Mouse (Mus musculus) layer of hippocampus, adult 2 months (tissue): ENCODE data around the gene 1110059E24Rik. TPM values are rescaled to one million over a fixed set of nuclear protein-coding genes. Genes with fewer than 3 reads are reported as not detected.

Source experiments
- DNase-seq, 2 experiments: peaks; one replicate each; pipeline ENCODE4 v3.0.0; 2022; ENCODE audit warnings: low spot score in 2 of 2
- H3K27ac ChIP-seq: fragments of 200-600 bp; 2 replicates; pipeline ENCODE4 v1.8.1; 2022
- H3K4me3 ChIP-seq: fragments of 200-600 bp; 2 replicates; pipeline ENCODE4 v1.8.1; 2022; ENCODE audit warnings: mild to moderate bottlenecking
- CTCF ChIP-seq: fragments of 200-600 bp; conservative IDR thresholded peaks from 2 replicates; pipeline ENCODE4 v1.8.1; 2022; ENCODE audit warnings: antibody characterized with exemption, mild to moderate bottlenecking, moderate library complexity
- total RNA-seq, 2 experiments: library from RNA; stranded (reverse); gene quantifications; 2 replicates each; pipeline ENCODE4 v1.2.3; 2021

1110059E24Rik gene
- total RNA-seq, 2 experiments from 2014 or later, result 25.0 to 28.2 TPM

DNA sequence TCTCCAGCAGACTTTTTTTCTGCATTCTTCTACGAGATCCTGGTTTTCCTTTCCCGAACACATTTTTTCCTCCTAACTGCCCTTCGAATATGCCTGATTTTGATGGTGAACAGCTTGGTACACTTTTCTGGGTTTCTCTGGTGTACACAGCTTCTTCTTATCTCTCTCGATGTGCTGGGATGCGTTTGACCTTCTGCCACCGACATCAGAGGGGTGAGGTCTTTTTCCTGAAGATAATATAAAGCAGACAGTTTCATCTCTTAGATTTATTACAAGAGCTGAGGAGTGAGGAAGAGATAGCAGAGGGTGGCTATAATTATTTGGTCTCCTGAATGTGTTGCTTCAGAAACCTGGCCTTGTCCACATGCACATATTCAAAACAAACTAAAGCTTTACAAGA, 71.4 kb downstream of the 1110059E24Rik start:
- no peak for TF ChIP-seq CTCF
- no peak for DNase-seq
- H3K4me3 ChIP-seq, result no peak overlapping the region
- H3K27ac ChIP-seq, result no peak overlapping the region

DNA sequence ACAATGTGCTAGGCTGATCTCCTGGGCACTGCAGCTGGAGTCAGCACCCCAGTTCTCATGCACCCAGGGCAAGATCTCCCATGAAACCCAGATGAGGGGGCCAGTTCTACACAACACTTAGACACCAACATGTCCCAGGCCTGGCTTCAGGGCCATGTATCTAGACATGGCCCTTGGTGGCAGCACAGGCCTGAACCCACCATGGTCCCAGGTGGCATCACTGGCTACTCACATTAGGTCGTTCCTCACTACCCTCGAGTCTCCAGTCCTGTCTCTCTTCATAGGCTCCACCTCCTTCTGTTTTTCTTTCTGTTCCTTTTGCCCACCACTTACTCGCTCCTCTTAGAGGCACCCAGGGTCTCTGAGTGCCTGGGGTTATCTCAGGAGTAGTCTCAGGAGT, 72.9 kb downstream of the 1110059E24Rik start:
- H3K27ac ChIP-seq, result no peak overlapping the region
- no peak overlapping the region for H3K4me3 ChIP-seq
- no peak for DNase-seq
- TF ChIP-seq CTCF, result no peak

GRCm38 (mm10) chr19:21577443-21577842, 75.3 kb downstream of the 1110059E24Rik start:
- TF ChIP-seq CTCF, result no peak
- no peak for DNase-seq
- H3K27ac ChIP-seq, result no peak overlapping the region
- H3K4me3 ChIP-seq, result no peak overlapping the region

DNA sequence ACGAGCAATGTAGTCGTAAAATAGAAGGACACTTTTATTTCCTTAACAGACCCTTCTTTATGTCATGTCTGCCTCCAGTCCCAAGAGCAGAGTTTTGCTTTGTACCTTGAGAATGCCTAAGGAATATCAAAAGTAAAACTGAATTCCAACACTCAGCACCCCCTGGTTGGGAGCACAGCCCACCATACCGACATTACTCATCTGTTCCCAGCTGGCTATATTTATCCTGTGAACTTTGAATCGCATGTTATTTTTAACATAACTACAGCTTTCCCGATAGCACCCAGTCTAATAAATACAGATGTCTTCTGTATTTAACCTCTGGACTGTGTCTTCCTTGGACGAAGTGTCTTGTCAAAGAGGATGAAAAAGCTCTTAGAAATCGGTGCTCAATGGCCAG, 80.8 kb downstream of the 1110059E24Rik start:
- TF ChIP-seq CTCF, result no peak

GRCm38 (mm10) chr19:21571223-21571980, 81.4 kb downstream of the 1110059E24Rik start:
- TF ChIP-seq CTCF, result peak; percentile 89
- H3K27ac ChIP-seq, result no peak overlapping the region
- H3K4me3 ChIP-seq, result no peak overlapping the region
- peak; percentile 80 to 85 for DNase-seq

More for the DNA sequence above, 80.8 kb downstream of the 1110059E24Rik start:
- no peak overlapping the region for H3K4me3 ChIP-seq
- no peak for DNase-seq
- H3K27ac ChIP-seq, result no peak overlapping the region

- Histone ChIP-seq H3K4me3 (no peak overlapping the region), H3K27ac (no peak overlapping the region)
- TF ChIP-seq CTCF, result no peak
- no peak for DNase-seq
These were observed 82.0 kb downstream of the 1110059E24Rik start for GRCm38 (mm10) chr19:21570778-21571177.

GRCm38 (mm10) chr19:21568528-21569185, 84.1 kb downstream of the 1110059E24Rik start:
- no peak for TF ChIP-seq CTCF
- Histone ChIP-seq H3K4me3 (no peak overlapping the region), H3K27ac (no peak overlapping the region)
- no peak for DNase-seq

DNA sequence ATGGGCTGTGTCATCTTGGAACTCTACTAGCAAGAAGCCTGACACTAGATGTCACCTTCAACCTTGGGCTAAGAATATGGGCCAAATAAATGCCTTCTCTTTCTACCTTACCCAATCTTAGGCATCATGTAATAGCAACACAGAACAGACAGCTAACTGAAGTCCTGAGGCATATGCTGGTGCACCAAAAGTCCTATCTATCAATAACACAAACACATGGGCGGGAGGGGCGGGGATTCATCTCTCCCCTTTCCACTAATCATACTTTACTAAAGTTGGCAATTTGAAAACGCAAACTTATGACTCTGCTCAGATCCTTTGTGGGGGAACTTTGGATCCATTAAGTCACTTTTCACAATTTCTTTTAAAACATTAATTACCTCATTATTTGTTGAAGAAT, 84.8 kb downstream of the 1110059E24Rik start:
- TF ChIP-seq CTCF, result no peak
- Histone ChIP-seq H3K4me3 (no peak overlapping the region), H3K27ac (no peak overlapping the region)
- no peak for DNase-seq

GRCm38 (mm10) chr19:21566484-21566883, 86.3 kb downstream of the 1110059E24Rik start:
- no peak for TF ChIP-seq CTCF
- DNase-seq, result no peak
- Histone ChIP-seq H3K27ac (no peak overlapping the region), H3K4me3 (no peak overlapping the region)

DNA sequence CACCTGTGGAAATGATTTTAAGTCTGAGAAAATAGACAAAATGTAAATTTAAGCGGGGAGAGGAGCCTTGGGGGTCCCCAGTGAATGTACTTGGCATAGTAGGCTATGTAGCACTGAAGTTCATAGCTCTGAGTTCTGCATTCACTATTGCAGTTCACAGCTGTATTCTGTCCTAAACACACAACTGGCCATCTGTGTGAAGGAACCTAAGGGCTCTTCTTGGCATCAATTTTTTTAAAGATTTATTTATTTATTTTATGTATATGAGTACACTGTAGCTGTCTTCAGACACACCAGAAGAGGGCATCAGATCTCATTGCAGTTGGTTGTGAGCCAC, 88.3 kb downstream of the 1110059E24Rik start:
- Histone ChIP-seq H3K27ac (no peak overlapping the region), H3K4me3 (no peak overlapping the region)
- TF ChIP-seq CTCF, result peak; percentile 40
- DNase-seq, result no peak

- TF ChIP-seq CTCF, result peak; percentile 91
- H3K27ac ChIP-seq, result no peak overlapping the region
- DNase-seq, result peak; percentile 76 to 87
- no peak overlapping the region for H3K4me3 ChIP-seq
These were observed 88.9 kb downstream of the 1110059E24Rik start for GRCm38 (mm10) chr19:21563789-21564460.

DNA sequence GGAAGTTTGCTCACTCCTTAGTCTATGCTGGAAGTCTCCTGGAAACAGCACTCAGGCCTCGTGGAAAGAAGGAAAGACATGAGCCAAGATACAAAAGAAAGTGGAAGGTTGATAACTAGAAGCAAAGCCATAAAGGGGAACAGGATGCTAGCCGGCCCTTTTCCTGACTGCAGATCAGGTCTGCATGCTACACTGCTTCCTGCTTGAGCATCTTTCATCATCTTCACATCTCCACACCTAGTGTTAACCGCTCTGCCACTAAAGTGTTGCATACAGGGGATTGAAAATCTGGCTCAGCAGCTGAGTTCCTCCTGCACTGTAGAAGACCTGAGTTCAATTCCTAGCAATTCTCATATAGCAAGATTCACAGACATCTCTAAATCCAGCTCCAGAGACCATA, 89.8 kb downstream of the 1110059E24Rik start:
- no peak for DNase-seq
- no peak for TF ChIP-seq CTCF
- H3K27ac ChIP-seq, result no peak overlapping the region
- H3K4me3 ChIP-seq, result no peak overlapping the region

- DNase-seq, result no peak
- Histone ChIP-seq H3K4me3 (no peak overlapping the region), H3K27ac (no peak overlapping the region)
- TF ChIP-seq CTCF, result no peak
These were observed 100.0 kb downstream of the 1110059E24Rik start for GRCm38 (mm10) chr19:21552801-21553200.
